Mouse (Mus musculus): ENCODE results near the gene Rln1.

The Rln1 gene

GRCm38 (mm10) chr19:29362173-29362930 is 27.9 kb upstream of the Rln1 start:
- in situ Hi-C loops (cut with MboI, MseI) = loop anchor here (10.0 kb wide), 1 partner anchor 92 kb away; no protein-coding TSS in a partner anchor

- in situ Hi-C loops (cut with MboI, MseI) = loop anchor here (10.0 kb wide), 1 partner anchor 93 kb away; no protein-coding TSS in a partner anchor
Observed at GRCm38 (mm10) chr19:29361468-29362130, 27.1 kb upstream of the Rln1 start.

- in situ Hi-C loops (cut with MboI, MseI) = loop anchor here (10.0 kb wide), 1 partner anchor 95 kb away; no protein-coding TSS in a partner anchor
Observed at GRCm38 (mm10) chr19:29360251-29360650, 25.8 kb upstream of the Rln1 start.

GRCm38 (mm10) chr19:29356281-29356680 is 21.8 kb upstream of the Rln1 start:
- in situ Hi-C loops (cut with MboI, MseI) = loop anchor here (5.0 kb wide), 1 partner anchor 304 kb away; no protein-coding TSS in a partner anchor

DNA sequence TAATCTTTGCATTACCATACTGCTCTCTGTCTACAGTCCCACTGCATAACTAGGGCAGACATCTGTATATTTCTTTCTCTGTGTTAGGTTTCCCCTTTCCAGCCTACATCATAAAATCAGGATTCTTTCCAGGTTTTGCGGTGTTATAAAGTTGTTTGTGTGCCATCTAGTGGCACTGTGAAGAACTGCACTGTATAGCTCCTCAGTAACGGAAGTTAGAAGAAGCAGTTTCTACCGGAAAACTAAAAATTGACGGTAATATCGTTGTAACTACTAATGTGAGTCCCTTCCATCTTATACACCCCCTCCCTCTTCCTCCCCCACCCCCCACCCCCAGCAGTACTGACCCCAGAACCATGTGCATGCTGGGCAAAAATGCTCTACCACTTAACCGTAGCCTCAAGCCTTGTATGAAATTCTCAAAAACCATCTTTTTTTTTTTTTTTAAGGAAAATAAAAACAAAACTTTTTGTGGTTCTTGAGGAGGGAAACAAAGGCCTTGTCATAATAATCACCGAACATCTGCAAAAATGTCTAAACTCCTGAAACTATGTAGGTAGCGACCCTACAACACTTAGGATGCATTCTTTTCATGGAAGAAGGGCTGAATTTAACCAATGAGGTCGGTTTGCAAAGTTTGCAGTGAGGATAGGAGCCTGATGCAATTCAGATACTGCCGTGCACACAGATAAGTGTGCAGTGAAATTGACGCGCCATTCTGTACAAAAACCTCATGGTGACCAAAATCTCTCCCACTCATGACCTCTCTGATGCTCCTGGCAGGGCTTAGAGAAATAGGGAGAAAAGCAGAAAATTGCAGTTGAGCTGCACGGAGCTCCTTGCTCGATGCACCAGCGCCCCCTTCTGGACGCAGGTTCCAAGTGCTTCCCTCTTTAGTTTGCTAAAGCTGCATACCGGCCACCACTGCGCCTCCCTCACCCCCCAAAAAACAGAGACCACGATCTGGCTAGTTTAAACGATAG is 20.7 kb upstream of the Rln1 start:
- in situ Hi-C loops (cut with MboI, MseI) = loop anchor here (5.0 kb wide), 1 partner anchor 303 kb away; no protein-coding TSS in a partner anchor

- in situ Hi-C loops (cut with MboI, MseI) = no loop called here
Observed at GRCm38 (mm10) chr19:29350991-29351390, 16.5 kb upstream of the Rln1 start.

- in situ Hi-C loops (cut with MboI, MseI) = no loop called here
Observed at GRCm38 (mm10) chr19:29345636-29346035, 11.2 kb upstream of the Rln1 start.

DNA sequence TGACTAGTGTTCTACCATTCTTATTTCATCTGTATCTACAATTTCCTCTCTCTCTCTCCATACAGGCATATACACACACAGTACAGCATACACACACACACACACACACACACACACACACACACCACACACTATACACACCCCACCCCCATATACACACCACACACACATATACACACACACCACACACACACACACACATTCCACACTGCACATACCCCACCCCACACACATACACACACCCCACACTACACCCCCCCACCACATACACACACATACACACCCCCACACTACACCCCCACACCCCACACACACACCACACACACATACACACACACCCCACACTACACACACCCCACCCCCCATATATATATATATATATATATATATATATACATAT is 10.4 kb upstream of the Rln1 start:
- in situ Hi-C loops (cut with MboI, MseI) = no loop called here

- in situ Hi-C loops (cut with MboI, MseI) = no loop called here
Observed at GRCm38 (mm10) chr19:29342281-29342680, 7.8 kb upstream of the Rln1 start.

DNA sequence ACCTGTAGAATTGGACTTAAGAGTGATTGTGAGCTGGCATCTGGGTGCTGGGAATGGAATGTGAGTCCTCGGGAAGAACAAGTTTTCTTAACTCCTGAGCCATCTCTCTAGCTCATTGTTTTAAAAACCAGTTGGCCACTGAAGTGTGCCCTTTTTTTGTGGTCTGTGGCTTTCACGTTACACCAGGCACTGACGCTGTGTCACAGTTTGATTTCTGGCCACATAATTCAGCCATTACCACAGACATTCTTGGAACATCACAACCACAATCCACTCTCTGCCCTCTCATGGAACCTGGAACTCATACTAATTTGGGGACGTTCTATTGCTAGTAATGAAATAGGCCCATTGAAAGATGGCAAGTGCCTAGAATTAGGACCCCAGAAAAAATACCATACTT is 6.6 kb upstream of the Rln1 start:
- in situ Hi-C loops (cut with MboI, MseI) = no loop called here

GRCm38 (mm10) chr19:29336624-29337023 is 2.2 kb upstream of the Rln1 start:
- in situ Hi-C loops (cut with MboI, MseI) = no loop called here

GRCm38 (mm10) chr19:29326822-29327552 is 7.5 kb downstream of the Rln1 start:
- in situ Hi-C loops (cut with MboI, MseI) = no loop called here

- in situ Hi-C loops (cut with MboI, MseI) = no loop called here
Observed at GRCm38 (mm10) chr19:29326396-29326795, 8.1 kb downstream of the Rln1 start.

- in situ Hi-C loops (cut with MboI, MseI) = no loop called here
Observed at GRCm38 (mm10) chr19:29325852-29326180, 8.7 kb downstream of the Rln1 start.

- in situ Hi-C loops (cut with MboI, MseI) = no loop called here
Observed at GRCm38 (mm10) chr19:29325053-29325851, 9.2 kb downstream of the Rln1 start, which contains the start of gene Insl6. Insl6 (minus strand) TSS chr19:29325356.

DNA sequence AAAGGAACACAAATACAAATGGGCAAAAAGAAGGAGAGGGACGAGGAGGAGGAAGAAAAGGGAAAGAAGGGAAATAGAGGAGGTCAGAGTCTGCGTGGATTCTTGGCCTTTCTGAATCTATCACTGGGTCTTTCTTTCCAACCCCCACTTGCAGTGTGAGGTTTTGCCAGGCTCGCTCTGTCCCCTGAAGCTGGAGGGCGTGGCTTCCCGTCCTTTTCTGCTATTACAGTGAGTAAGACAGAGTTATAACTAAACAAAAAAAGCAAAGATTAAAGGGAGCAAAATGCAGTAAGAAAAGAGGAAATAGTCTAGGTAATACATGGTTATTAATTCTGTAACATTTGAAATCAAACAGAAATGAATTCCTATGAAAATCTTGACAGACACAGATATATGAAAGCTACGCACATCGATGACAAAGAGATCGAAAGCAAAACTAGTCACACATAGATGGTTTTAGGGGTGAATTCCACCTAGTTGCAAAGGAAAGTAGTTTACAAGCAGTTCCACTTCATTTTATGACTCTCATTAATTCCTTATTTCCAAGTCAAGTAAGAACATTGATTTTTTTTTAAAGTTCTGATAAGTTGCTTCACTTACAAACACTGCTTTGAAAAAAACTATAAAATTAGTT is 10.9 kb downstream of the Rln1 start:
- in situ Hi-C loops (cut with MboI, MseI) = no loop called here

- in situ Hi-C loops (cut with MboI, MseI) = no loop called here
Observed at GRCm38 (mm10) chr19:29312661-29313060, 21.8 kb downstream of the Rln1 start.

- in situ Hi-C loops (cut with MboI, MseI) = no loop called here
Observed at GRCm38 (mm10) chr19:29311791-29312190, 22.7 kb downstream of the Rln1 start.

DNA sequence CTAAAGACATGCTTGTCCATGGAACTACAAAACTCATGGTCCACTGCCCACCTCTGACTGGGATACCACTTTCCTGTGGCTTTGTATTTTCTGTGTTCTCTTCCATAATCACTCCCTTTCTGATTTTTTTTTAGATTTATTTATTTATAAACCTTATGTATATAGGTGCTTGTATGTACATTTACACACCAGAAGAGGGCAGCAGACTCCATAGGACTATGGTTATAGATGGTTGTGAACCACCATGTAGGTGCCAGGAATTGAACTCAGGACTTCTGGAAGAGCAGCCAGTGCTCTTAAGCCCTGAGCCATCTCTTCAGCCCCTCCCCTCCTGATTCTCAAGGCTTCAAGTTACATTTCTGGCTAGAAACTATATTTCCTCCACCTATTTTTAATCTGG is 25.6 kb downstream of the Rln1 start:
- in situ Hi-C loops (cut with MboI, MseI) = no loop called here

GRCm38 (mm10) chr19:29302119-29302518 is 32.4 kb downstream of the Rln1 start:
- in situ Hi-C loops (cut with MboI, MseI) = no loop called here
